Mouse (Mus musculus) urinary bladder, postnatal 0 days (tissue): Measurements from ENCODE around the gene Pcyt1b. TPM values are rescaled to one million over a fixed set of nuclear protein-coding genes. Genes with fewer than 3 reads are reported as not detected.

Experiments used
- polyA plus RNA-seq: library from polyadenylated mRNA; unstranded; fragments of >200 nt; fragmentation: Nextera tagmentation; extraction: Ambion mirVana; gene quantifications from 2 replicates; pipeline ENCODE4 v1.2.1, GENCODE M21; 2015

Pcyt1b gene
- polyA plus RNA-seq = 0.42 and 0.64 TPM in 2 replicates

DNA sequence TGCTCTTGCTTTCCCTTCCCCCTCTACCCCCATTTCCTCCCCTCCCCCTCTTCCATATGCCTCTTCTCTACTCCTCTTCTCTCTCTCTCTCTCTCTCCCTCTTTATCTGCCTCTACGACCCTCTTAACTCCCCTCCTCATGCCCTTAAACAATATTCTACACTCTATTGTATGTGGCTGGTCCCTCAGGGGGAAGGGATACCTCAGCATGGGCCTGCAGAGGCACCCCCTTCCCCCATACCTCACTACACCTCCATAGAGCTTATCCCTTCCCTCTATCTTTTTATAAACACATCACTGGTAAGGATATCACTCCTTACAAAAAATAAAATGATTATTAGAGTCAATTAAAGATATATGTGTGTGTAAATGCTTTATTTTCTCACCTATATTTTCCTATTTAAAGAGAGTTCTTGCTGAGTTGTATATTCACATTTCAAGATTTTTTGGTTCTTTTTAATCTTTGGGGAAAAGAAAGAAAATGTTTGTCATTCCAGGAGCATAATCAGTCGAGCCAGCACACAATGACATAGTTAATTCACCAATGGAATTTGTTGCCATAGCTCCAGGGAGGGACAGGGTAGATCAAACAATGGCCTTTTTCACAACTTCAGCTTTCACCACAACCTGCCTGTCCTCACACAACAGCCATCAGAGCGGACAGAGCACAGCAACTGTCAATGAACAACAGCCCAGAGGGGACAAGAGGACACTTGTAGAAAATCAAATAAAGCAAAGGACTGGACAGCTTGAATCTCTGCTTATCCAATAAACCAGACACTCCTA is at the start of gene Pcyt1b:
Gene Pcyt1b (plus strand): TSS at position 646 of the 785 bp plus-strand sequence.

DNA sequence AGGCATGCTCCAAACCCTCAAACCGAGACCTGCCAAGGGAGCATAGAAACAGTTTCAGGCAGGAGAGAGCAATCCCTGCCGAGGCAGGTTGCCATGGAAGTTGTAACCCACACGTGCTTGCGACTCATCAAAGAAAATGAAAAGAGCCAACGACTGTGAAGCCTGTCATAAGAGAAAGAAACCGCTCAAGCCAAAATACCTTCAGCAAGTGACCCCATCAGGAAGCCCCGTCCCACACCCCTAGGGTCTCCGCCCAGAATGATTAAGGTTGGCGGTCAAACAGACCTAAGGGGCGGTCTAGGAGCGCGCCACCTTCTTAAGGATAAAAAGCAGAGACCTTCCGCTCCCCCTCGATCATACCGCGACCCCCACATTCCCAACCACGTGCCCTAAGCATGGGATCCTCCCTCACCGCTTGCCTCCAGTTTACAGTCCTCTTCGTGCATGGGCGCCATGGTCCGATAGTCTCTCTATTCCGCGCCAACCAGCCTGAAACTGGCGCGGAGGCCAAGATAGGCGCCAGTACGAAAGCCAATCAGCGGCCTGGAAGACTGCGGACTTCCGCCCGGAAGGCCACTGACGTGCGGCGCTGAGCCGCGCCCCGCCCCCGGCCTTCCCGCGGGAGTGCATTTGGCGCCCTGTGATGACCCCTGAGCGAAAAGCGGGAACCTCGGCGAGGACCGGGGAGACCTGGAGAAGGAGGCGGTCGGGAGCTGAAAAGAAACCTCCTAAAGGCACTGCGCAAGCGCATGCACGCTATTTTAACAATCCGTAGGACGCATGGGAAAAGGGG is 22.8 kb upstream of the Pcyt1b start, which contains the start of gene Pola1:
Gene Pola1 (minus strand): TSS at position 499 of the 793 bp plus-strand sequence.

Other genes starting within 250 kb of the Pcyt1b start
- gene Pola1, start 22.7 kb upstream of the Pcyt1b start, polyA plus RNA-seq = 3.6 and 5.1 TPM in 2 replicates
- gene Pdk3, start 177.3 kb downstream of the Pcyt1b start, polyA plus RNA-seq = 31.1 and 39.6 TPM in 2 replicates